Mouse (Mus musculus) intestine, postnatal 0 days (tissue): Measurements from ENCODE around the gene Stx17. TPM values are rescaled to one million over a fixed set of nuclear protein-coding genes. Genes with fewer than 3 reads are reported as not detected.

ENCODE experiments used
- ATAC-seq: fragments of 200-750 bp; cut with Nextera tagmentation; 2 replicates; pipeline ENCODE4 v1.8.0; 2017; ENCODE audit warnings: mild to moderate bottlenecking, moderate TSS enrichment, moderate library complexity
- H3K27ac ChIP-seq: fragments of 300-500 bp; sonication (generic); 2 replicates; pipeline ENCODE4 v1.5.1; 2014; ENCODE audit warnings: mild to moderate bottlenecking, low read depth, low read length, moderate library complexity
- H3K27me3 ChIP-seq: fragments of 300-500 bp; sonication (generic); replicated peaks from 2 replicates; pipeline ENCODE4 v1.6.1; 2014; ENCODE audit warnings: low read length, mixed read lengths; ENCODE audit not compliant: control insufficient read depth, insufficient read depth
- H3K36me3 ChIP-seq: fragments of 300-500 bp; sonication (generic); 2 replicates; pipeline ENCODE4 v1.6.1; 2014; ENCODE audit warnings: mild to moderate bottlenecking, moderate library complexity; ENCODE audit not compliant: control insufficient read depth, insufficient read depth
- H3K4me1 ChIP-seq: fragments of 300-500 bp; sonication (generic); replicated peaks from 2 replicates; pipeline ENCODE4 v1.6.1; 2014; ENCODE audit warnings: antibody characterized with exemption, low read length, mixed read lengths; ENCODE audit not compliant: control insufficient read depth, insufficient read depth
- H3K4me2 ChIP-seq: fragments of 300-500 bp; sonication (generic); replicated peaks from 2 replicates; pipeline ENCODE4 v1.6.1; 2014; ENCODE audit warnings: low read depth, mild to moderate bottlenecking, moderate library complexity
- H3K4me3 ChIP-seq: fragments of 300-500 bp; sonication (generic); 2 replicates; pipeline ENCODE4 v1.5.1; 2014; ENCODE audit warnings: low read depth, low read length
- H3K9ac ChIP-seq: fragments of 300-500 bp; sonication (generic); 2 replicates; pipeline ENCODE4 v1.6.1; 2014; ENCODE audit warnings: mild to moderate bottlenecking, low read depth, low read length
- H3K9me3 ChIP-seq: fragments of 300-500 bp; sonication (generic); 2 replicates; pipeline ENCODE4 v1.6.1; 2016; ENCODE audit warnings: mixed run types; ENCODE audit not compliant: control insufficient read depth
- CTCF ChIP-seq: sonication (generic); IDR thresholded peaks from 2 replicates; pipeline ENCODE4 v1.5.1; 2016; ENCODE audit warnings: low read depth, mild to moderate bottlenecking, control low read depth, antibody characterized with exemption, moderate library complexity
- WGBS: fragments of 180-500 bp; shearing (Covaris S2); extraction: QIAGEN DNeasy Blood & Tissue Kit; methylation state at CpG from one replicate; pipeline ENCODE4 v1.1.7; 2014; 5-methylcytosine and 5-hydroxymethylcytosine counted together
- polyA plus RNA-seq: library from polyadenylated mRNA; unstranded; fragments of >200 nt; fragmentation: Nextera tagmentation; extraction: Ambion mirVana; gene quantifications from 2 replicates; pipeline ENCODE4 v1.2.1, GENCODE M21; 2015

Stx17 gene
- polyA plus RNA-seq, 1 experiment from 2014 or later = 16.2 TPM

DNA sequence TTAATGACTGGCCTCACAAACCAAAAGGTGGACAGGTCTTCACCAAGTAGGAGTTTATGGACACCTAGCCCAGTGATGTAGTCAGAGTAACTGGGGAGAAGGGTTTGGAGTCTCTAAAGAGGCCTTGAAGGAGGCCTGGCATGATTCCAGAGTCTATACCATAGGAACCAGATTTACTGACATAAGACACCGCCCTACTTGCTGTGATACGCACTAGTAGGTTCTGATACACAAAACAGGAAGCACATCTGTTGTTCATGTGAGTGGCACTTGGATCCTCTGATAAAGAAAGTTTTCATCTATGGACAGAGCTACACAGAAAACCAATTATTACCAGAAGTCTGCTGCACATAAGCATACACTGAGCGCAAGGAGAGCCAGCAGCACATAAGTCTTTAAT lies 14.4 kb upstream of the Stx17 start:
- Histone ChIP-seq H3K4me2 (no peak overlapping the region), H3K27me3 (no peaks in the 10 kb centered on the region), H3K36me3 (no peaks in the 10 kb centered on the region), H3K27ac (no peak overlapping the region), H3K4me3 (no peak overlapping the region), H3K9ac (no peak overlapping the region), H3K4me1 (no peaks in the 10 kb centered on the region), H3K9me3 (no peaks in the 10 kb centered on the region)
- no peak for ATAC-seq
- WGBS = 64% methylated on average over 3 of the region's 3 CpGs
- no peak for TF ChIP-seq CTCF

DNA sequence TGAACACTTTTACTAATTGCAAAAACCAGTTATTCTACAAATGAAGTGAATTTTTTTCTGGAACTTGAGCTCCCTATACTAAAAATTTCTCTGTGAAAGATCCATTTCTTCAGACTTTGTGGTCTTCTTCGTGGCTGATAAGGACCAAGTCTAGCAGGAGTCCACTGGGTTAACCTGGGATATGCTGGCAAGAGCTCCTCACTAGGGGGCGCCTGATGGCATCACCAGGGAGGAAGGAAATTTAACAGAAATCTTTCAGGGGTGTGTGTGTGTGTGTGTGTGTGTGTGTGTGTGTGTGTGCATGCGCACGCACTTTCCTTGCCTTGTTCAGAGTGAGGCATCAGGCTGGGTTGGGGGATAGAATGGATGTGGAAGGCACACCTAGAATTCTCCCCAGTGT lies 8.5 kb upstream of the Stx17 start:
- no peak overlapping the region for H3K9ac ChIP-seq
- no peak overlapping the region for H3K27ac ChIP-seq
- ATAC-seq = no peak
- no peaks in the 10 kb centered on the region for H3K4me1 ChIP-seq
- no peak overlapping the region for H3K4me2 ChIP-seq
- 53% methylated on average over 4 of the region's 4 CpGs for WGBS
- H3K4me3 ChIP-seq = no peak overlapping the region
- H3K36me3 ChIP-seq = no peaks in the 10 kb centered on the region
- no peaks in the 10 kb centered on the region for H3K9me3 ChIP-seq
- H3K27me3 ChIP-seq = no peaks in the 10 kb centered on the region
- TF ChIP-seq CTCF = peak; percentile 62

DNA sequence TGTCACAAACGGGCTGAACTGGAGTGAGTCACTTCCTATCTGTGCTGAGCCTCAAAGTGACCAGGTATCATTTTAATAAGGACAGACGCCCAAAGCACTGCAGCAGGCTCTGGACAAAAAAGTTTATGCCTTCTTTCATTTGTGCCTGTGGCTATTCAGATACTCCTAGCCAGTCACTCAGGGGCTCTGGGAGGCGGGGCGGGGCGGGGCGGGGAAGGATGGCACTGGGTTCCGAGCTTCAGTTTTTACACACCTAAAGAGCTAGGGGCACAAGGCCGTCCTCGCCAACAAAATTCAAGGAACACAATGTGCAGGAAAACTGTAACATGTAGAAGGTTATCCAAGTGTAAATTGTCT lies 321 bp upstream of the Stx17 start:
- H3K27ac ChIP-seq = no peak overlapping the region
- H3K9me3 ChIP-seq = no peaks in the 10 kb centered on the region
- H3K4me2 ChIP-seq = peak overlapping the region; percentile 88
- 4% methylated on average over 9 of the region's 9 CpGs for WGBS
- H3K9ac ChIP-seq = 0 out of 2 replicates have a peak overlapping the region, but pooled peaks have one; percentile 92
- no peaks in the 10 kb centered on the region for H3K4me1 ChIP-seq
- H3K27me3 ChIP-seq = no peaks in the 10 kb centered on the region
- peak; percentile 69 for ATAC-seq
- peak overlapping the region; percentile 90 for H3K4me3 ChIP-seq
- TF ChIP-seq CTCF = no peak
- H3K36me3 ChIP-seq = no peaks in the 10 kb centered on the region

DNA sequence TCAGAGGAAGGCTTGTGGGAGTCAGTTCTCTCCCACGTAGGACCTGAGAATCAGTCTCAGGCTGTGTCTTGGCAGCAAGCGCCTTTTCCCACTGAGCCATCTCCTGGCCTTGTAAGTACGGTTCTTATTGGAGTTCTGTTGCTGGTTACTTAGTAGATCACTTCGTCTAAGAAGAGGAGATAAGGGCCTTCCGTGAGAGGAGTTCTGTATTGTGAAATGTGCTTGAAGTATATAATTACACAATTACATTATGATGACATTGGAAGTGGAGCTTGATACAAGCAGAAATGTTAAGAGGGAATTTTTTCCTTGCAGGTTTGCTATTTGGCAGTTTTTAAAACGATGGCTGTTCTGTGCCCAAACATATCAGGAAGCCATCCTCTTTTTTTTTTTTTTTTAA lies 5.6 kb downstream of the Stx17 start:
- no peak overlapping the region for H3K27ac ChIP-seq
- peaks cover 5% of the 10 kb centered on the region; the same call in 1 of the 2 replicates for H3K36me3 ChIP-seq
- no peak for TF ChIP-seq CTCF
- no peak overlapping the region for H3K4me2 ChIP-seq
- ATAC-seq = no peak
- H3K27me3 ChIP-seq = no peaks in the 10 kb centered on the region
- no peaks in the 10 kb centered on the region for H3K4me1 ChIP-seq
- no peaks in the 10 kb centered on the region for H3K9me3 ChIP-seq
- H3K9ac ChIP-seq = no peak overlapping the region
- 66% methylated on average over 6 of the region's 6 CpGs for WGBS
- no peak overlapping the region for H3K4me3 ChIP-seq

DNA sequence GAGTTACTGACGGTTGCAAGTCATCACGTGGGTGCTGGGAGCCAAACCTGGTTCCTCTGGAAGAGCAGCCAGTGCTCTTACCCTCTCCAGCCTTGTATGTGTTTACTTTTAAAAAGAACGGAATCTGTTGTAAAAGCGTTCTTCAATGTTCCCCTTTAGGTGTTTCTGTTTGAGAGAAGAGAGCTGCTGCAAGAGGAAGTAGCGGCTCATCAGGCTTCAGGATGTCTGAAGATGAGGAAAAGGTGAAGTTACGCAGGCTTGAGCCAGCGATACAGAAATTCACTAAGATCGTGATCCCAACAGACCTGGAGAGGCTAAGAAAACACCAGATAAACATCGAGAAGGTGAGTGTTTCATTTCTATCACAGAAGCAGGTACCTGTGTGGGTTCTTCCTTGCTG lies 6.9 kb downstream of the Stx17 start:
- peaks cover 13% of the 10 kb centered on the region; the same call in 1 of the 2 replicates for H3K36me3 ChIP-seq
- TF ChIP-seq CTCF = no peak
- H3K9ac ChIP-seq = no peak overlapping the region
- no peaks in the 10 kb centered on the region for H3K9me3 ChIP-seq
- H3K4me3 ChIP-seq = no peak overlapping the region
- H3K27me3 ChIP-seq = no peaks in the 10 kb centered on the region
- no peak for ATAC-seq
- H3K4me1 ChIP-seq = no peaks in the 10 kb centered on the region
- 92% methylated on average over 9 of the region's 9 CpGs for WGBS
- no peak overlapping the region for H3K27ac ChIP-seq
- H3K4me2 ChIP-seq = no peak overlapping the region

GRCm38 (mm10) chr4:48132721-48133120 lies 8.0 kb downstream of the Stx17 start:
- no peak for ATAC-seq
- H3K36me3 ChIP-seq = peaks cover 15% of the 10 kb centered on the region; the same call in 1 of the 2 replicates
- H3K27ac ChIP-seq = no peak overlapping the region
- H3K4me1 ChIP-seq = no peaks in the 10 kb centered on the region
- 54% methylated on average over 3 of the region's 3 CpGs for WGBS
- H3K4me2 ChIP-seq = no peak overlapping the region
- H3K4me3 ChIP-seq = no peak overlapping the region
- no peak for TF ChIP-seq CTCF
- no peaks in the 10 kb centered on the region for H3K9me3 ChIP-seq
- no peak overlapping the region for H3K9ac ChIP-seq
- no peaks in the 10 kb centered on the region for H3K27me3 ChIP-seq

- no peak overlapping the region for H3K9ac ChIP-seq
- H3K4me3 ChIP-seq = no peak overlapping the region
- 89% methylated on average over 2 of the region's 2 CpGs for WGBS
- H3K4me1 ChIP-seq = no peaks in the 10 kb centered on the region
- H3K27me3 ChIP-seq = no peaks in the 10 kb centered on the region
- no peaks in the 10 kb centered on the region for H3K36me3 ChIP-seq
- no peak for TF ChIP-seq CTCF
- H3K4me2 ChIP-seq = no peak overlapping the region
- no peak for ATAC-seq
- H3K27ac ChIP-seq = no peak overlapping the region
- H3K9me3 ChIP-seq = no peaks in the 10 kb centered on the region
Observed at GRCm38 (mm10) chr4:48149492-48149891, 24.8 kb downstream of the Stx17 start.
